Mouse (Mus musculus): ENCODE measurements around the gene Cnn3. TPM values are rescaled to one million over a fixed set of nuclear protein-coding genes. Genes with fewer than 3 reads are reported as not detected.

Cnn3 gene
- 620 and 668 TPM in 2 replicates for polyA plus RNA-seq (2015; fragmentation: Nextera tagmentation; extraction: Ambion mirVana)

GRCm38 (mm10) chr3:121425861-121426620 lies at the start of gene Cnn3:
TSS of gene Cnn3 (plus strand) at chr3:121426497.
- Histone ChIP-seq H3K4me1 (ENCODE audit: insufficient read depth, low read length) (peaks cover 27% of the 10 kb centered on the region), H3K27me3 (ENCODE audit: insufficient read depth, low read length) (no peaks in the 10 kb centered on the region), H3K4me2 (replicated peaks; ENCODE audit: low read depth, low read length) (peak within 1 kb of the TSS; percentile 89), H3K9me3 (ENCODE audit: low read length) (no peaks in the 10 kb centered on the region), H3K9ac (replicated peaks; ENCODE audit: low read length) (peak within 1 kb of the TSS; percentile 97), H3K27ac (ENCODE audit: low read length) (peak within 1 kb of the TSS; percentile 97), H3K36me3 (ENCODE audit: insufficient read depth, low read length) (no peaks in the 10 kb centered on the region), H3K4me3 (ENCODE audit: low read length) (peak within 1 kb of the TSS; percentile 88)
- WGBS: under 1% methylated on average over 42 of the region's 66 CpGs
- ATAC-seq (ENCODE audit: low FRiP score, low TSS enrichment): peak; percentile 94

- Histone ChIP-seq H3K4me1 (ENCODE audit: insufficient read depth, low read length) (peaks cover 7% of the 10 kb centered on the region; the same call in 1 of the 2 replicates), H3K27me3 (ENCODE audit: insufficient read depth, low read length) (no peaks in the 10 kb centered on the region), H3K4me2 (replicated peaks; ENCODE audit: low read depth, low read length) (no peak overlapping the region), H3K9me3 (ENCODE audit: low read length) (no peaks in the 10 kb centered on the region), H3K36me3 (ENCODE audit: insufficient read depth, low read length) (no peaks in the 10 kb centered on the region), H3K4me3 (ENCODE audit: low read length) (no peak overlapping the region), H3K9ac (replicated peaks; ENCODE audit: low read length) (no peak overlapping the region), H3K27ac (ENCODE audit: low read length) (no peak overlapping the region)
- WGBS: 48% methylated on average over 15 of the region's 15 CpGs
- peak; percentile 33; the same call in 1 of the 2 replicates for ATAC-seq (ENCODE audit: low FRiP score, low TSS enrichment)
Measured at GRCm38 (mm10) chr3:121378708-121379612, 47.3 kb upstream of the Cnn3 start.

DNA sequence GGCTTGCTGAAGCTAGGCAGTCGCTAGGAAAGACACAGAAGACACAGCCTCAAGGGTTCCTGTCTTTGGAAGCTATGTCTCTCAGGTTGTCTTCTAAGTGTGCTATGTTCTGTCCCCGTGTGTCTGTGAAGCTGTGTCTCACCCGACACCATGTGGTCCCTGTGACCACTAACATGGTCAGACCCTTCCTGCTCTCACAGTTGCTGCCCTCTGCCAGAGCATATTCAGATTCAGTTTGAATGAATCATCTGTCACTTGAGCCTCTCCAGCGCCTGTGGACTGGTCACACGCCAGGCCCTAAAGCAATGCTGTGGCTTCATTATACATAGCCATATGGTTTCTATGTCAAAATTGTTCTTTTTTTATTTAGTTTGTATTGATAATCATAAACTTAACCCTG lies 46.6 kb upstream of the Cnn3 start:
- no peak overlapping the region for H3K9ac ChIP-seq (replicated peaks; ENCODE audit: low read length)
- H3K27me3 ChIP-seq (ENCODE audit: insufficient read depth, low read length): no peaks in the 10 kb centered on the region
- no peak for ATAC-seq (ENCODE audit: low FRiP score, low TSS enrichment)
- H3K36me3 ChIP-seq (ENCODE audit: insufficient read depth, low read length): no peaks in the 10 kb centered on the region
- no peak overlapping the region for H3K4me2 ChIP-seq (replicated peaks; ENCODE audit: low read depth, low read length)
- WGBS: 85% methylated on average over 5 of the region's 5 CpGs
- H3K27ac ChIP-seq (ENCODE audit: low read length): no peak overlapping the region
- H3K4me3 ChIP-seq (ENCODE audit: low read length): no peak overlapping the region
- H3K9me3 ChIP-seq (ENCODE audit: low read length): 0 out of 2 replicates have a peak, but pooled peaks cover 3% of the 10 kb centered on the region
- peaks cover 7% of the 10 kb centered on the region; the same call in 1 of the 2 replicates for H3K4me1 ChIP-seq (ENCODE audit: insufficient read depth, low read length)

DNA sequence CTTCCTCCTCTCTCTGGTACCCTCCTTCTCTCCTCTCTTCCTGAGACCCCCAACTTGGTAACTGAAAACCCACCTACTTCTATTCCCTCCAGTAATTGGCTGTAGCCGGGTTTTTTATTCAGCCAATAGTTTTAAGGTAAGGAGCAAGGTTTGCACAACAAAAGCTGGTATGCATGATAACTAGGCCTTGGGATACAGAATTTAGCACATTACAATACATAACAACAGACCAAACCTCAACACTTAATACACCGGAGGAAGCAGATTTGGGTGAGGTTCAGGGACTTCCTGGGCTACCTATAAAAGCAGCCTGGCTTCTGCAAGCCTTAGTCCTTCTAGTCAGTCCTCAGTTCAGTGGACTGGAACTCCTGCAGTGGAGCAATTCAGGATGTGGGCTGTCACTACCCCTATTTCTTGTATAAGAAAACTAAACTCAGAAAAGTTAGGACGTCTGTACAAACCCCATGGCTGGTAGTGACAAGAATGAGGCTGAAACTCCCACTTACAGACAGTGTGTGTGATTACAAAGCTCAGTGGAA lies 38.8 kb upstream of the Cnn3 start:
- no peak overlapping the region for H3K4me3 ChIP-seq (ENCODE audit: low read length)
- ATAC-seq (ENCODE audit: low FRiP score, low TSS enrichment): no peak
- H3K4me2 ChIP-seq (replicated peaks; ENCODE audit: low read depth, low read length): no peak overlapping the region
- 0 out of 2 replicates have a peak, but pooled peaks cover 3% of the 10 kb centered on the region for H3K9me3 ChIP-seq (ENCODE audit: low read length)
- 58% methylated on average over 3 of the region's 3 CpGs for WGBS
- no peaks in the 10 kb centered on the region for H3K27me3 ChIP-seq (ENCODE audit: insufficient read depth, low read length)
- H3K4me1 ChIP-seq (ENCODE audit: insufficient read depth, low read length): peaks cover 27% of the 10 kb centered on the region
- H3K36me3 ChIP-seq (ENCODE audit: insufficient read depth, low read length): no peaks in the 10 kb centered on the region
- no peak overlapping the region for H3K27ac ChIP-seq (ENCODE audit: low read length)
- no peak overlapping the region for H3K9ac ChIP-seq (replicated peaks; ENCODE audit: low read length)

DNA sequence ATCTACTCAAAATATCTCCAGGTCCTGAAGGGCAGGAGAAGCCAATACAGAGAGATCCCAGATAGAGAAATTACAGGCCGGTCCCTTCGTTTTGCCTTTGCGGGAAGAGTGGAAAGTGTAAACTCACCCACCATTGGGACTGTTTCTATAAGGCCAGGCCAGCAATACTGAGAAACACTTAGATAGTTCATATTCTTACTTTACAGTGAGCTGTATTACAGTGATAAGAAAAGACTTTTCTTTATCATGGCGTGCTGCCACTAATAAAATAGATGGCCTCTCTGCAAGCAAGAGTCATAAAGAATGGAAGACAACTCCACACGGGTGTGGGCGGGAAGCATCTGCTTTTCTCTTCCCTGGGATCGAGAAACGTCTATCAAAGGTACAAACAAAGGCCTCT lies 36.9 kb upstream of the Cnn3 start:
- no peak overlapping the region for H3K4me3 ChIP-seq (ENCODE audit: low read length)
- H3K4me2 ChIP-seq (replicated peaks; ENCODE audit: low read depth, low read length): no peak overlapping the region
- no peaks in the 10 kb centered on the region for H3K36me3 ChIP-seq (ENCODE audit: insufficient read depth, low read length)
- 0 out of 2 replicates have a peak, but pooled peaks cover 3% of the 10 kb centered on the region for H3K9me3 ChIP-seq (ENCODE audit: low read length)
- peak overlapping the region; percentile 85; the same call in 1 of the 2 replicates for H3K27ac ChIP-seq (ENCODE audit: low read length)
- no peak overlapping the region for H3K9ac ChIP-seq (replicated peaks; ENCODE audit: low read length)
- WGBS: 49% methylated on average over 8 of the region's 8 CpGs
- no peak for ATAC-seq (ENCODE audit: low FRiP score, low TSS enrichment)
- no peaks in the 10 kb centered on the region for H3K27me3 ChIP-seq (ENCODE audit: insufficient read depth, low read length)
- peaks cover 27% of the 10 kb centered on the region for H3K4me1 ChIP-seq (ENCODE audit: insufficient read depth, low read length)

- peak overlapping the region; percentile 85 for H3K27ac ChIP-seq (ENCODE audit: low read length)
- H3K27me3 ChIP-seq (ENCODE audit: insufficient read depth, low read length): no peaks in the 10 kb centered on the region
- no peaks in the 10 kb centered on the region for H3K9me3 ChIP-seq (ENCODE audit: low read length)
- H3K36me3 ChIP-seq (ENCODE audit: insufficient read depth, low read length): no peaks in the 10 kb centered on the region
- peak overlapping the region; percentile 24; the same call in 1 of the 2 replicates for H3K4me3 ChIP-seq (ENCODE audit: low read length)
- peaks cover 27% of the 10 kb centered on the region for H3K4me1 ChIP-seq (ENCODE audit: insufficient read depth, low read length)
- 0 out of 2 replicates have a peak overlapping the region, but pooled peaks have one; percentile 11 for H3K9ac ChIP-seq (replicated peaks; ENCODE audit: low read length)
- peak; percentile 58 for ATAC-seq (ENCODE audit: low FRiP score, low TSS enrichment)
- peak overlapping the region; percentile 50 for H3K4me2 ChIP-seq (replicated peaks; ENCODE audit: low read depth, low read length)
- WGBS: 7% methylated on average over 17 of the region's 17 CpGs
Measured at GRCm38 (mm10) chr3:121389860-121390530, 36.3 kb upstream of the Cnn3 start.

DNA sequence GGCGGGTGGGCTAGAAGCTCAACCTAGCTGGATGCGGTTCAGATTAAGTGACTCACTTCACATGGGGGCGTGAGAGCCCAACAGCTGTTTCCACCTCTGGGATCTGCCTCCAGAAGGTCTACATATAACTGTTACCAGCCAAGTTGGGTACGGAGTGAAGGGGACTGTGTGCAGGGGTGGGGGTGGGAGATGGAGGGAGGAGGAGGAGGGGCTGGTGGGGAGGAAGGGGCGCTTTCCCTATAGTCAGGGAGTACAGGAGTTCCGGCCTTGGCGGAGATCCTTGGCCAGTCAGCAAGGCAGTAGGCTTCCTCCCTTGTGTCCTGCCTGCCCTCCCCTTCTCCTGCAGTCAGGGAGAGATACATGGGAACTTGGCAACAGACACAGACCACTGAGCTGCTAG lies 35.6 kb upstream of the Cnn3 start:
- H3K4me3 ChIP-seq (ENCODE audit: low read length): no peak overlapping the region
- no peaks in the 10 kb centered on the region for H3K36me3 ChIP-seq (ENCODE audit: insufficient read depth, low read length)
- H3K9me3 ChIP-seq (ENCODE audit: low read length): no peaks in the 10 kb centered on the region
- 10% methylated on average over 4 of the region's 7 CpGs for WGBS
- H3K9ac ChIP-seq (replicated peaks; ENCODE audit: low read length): 0 out of 2 replicates have a peak overlapping the region, but pooled peaks have one; percentile 24
- H3K4me2 ChIP-seq (replicated peaks; ENCODE audit: low read depth, low read length): peak overlapping the region; percentile 50
- H3K27me3 ChIP-seq (ENCODE audit: insufficient read depth, low read length): no peaks in the 10 kb centered on the region
- peak overlapping the region; percentile 85 for H3K27ac ChIP-seq (ENCODE audit: low read length)
- H3K4me1 ChIP-seq (ENCODE audit: insufficient read depth, low read length): peaks cover 27% of the 10 kb centered on the region
- peak; percentile 78 for ATAC-seq (ENCODE audit: low FRiP score, low TSS enrichment)

GRCm38 (mm10) chr3:121395588-121396295 lies 30.6 kb upstream of the Cnn3 start:
- 42% methylated on average over 16 of the region's 16 CpGs for WGBS
- H3K27ac ChIP-seq (ENCODE audit: low read length): no peak overlapping the region
- H3K27me3 ChIP-seq (ENCODE audit: insufficient read depth, low read length): no peaks in the 10 kb centered on the region
- peaks cover 11% of the 10 kb centered on the region for H3K4me1 ChIP-seq (ENCODE audit: insufficient read depth, low read length)
- no peaks in the 10 kb centered on the region for H3K9me3 ChIP-seq (ENCODE audit: low read length)
- no peaks in the 10 kb centered on the region for H3K36me3 ChIP-seq (ENCODE audit: insufficient read depth, low read length)
- no peak overlapping the region for H3K4me3 ChIP-seq (ENCODE audit: low read length)
- ATAC-seq (ENCODE audit: low FRiP score, low TSS enrichment): peak; percentile 64
- H3K9ac ChIP-seq (replicated peaks; ENCODE audit: low read length): no peak overlapping the region
- no peak overlapping the region for H3K4me2 ChIP-seq (replicated peaks; ENCODE audit: low read depth, low read length)

Data from kidney, embryonic 16.5 days (tissue).